Mouse (Mus musculus): Measurements from ENCODE around the gene Aldh1a1. TPM values are rescaled to one million over a fixed set of nuclear protein-coding genes. Genes with fewer than 3 reads are reported as not detected.

Aldh1a1 gene
- total RNA-seq, 2 experiments from 2014 or later, result 5.9 to 7.4 TPM

DNA sequence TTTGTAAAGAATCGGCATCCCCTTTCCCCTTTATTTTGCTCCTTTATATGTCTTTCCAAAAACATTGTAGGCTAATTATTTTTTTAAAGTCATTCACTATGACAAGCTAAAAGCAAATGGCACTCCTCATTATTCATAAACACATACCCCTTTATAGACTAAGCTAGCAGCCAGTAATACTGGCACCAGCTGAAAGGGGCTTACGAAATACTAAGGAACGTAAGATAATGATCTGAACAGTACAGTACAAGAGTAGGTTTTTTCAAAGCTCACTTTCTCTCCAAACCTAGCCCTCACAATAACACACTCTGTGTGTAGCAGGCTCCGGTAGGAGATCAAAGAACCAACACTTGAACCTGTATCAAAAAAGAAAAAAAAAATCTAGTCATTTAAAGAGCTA lies 64.7 kb downstream of the Aldh1a1 start:
- DNase-seq, result no peak

DNA sequence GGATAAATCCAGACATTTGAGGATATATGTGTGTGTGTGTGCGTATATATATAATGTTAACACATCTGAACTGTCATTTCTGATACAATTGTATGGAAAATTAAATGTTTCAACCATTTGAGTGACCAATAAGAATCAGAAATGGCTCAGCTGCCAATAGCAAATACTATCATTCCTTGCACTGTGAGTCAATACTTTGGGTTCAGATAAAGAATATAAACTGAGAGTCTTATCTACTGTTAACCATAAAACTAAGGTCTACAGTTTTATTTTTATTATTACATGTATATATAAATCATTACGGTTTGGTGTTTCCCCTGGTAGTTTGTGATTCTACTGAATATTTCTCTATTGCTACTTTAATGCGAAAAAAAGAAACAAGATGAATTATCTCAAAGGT lies 65.6 kb downstream of the Aldh1a1 start:
- no peak for DNase-seq

DNA sequence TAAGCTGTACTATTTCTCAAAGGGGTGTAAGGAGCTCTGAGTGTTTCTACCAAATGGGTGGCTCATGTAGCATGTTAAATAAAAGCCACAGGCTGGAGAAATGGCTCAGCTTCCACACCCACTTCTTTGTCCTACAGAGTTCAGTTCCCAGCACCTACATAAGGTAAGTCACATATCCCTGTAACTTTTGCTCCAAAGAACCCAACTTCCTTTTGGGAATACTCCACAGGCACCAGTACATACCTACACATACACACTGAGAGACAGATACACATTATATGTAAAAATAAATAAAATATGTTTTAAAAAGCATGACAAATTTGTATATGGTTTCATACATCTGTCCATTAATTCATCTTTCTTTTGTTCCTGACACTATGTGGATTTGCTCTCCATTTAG lies 66.0 kb downstream of the Aldh1a1 start:
- DNase-seq, result no peak

DNA sequence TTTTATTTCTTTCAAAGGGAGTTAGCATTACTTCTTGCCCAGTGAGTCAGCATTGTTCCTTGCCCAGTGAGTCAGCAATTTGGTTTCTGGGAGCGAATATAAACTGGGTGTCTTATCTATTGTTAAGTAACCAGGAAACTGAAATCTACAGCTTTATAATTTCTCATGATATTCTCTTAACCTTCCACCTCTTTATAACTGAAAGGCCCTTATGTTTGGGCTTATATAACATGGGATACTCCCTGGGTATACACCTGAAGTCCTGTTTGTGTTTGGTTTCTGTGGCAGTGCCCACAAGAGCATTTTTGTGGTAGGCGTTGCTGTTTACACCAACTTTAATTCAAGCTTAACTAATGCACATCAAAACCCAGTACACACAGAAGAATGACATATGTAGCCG lies 66.4 kb downstream of the Aldh1a1 start:
- no peak for DNase-seq

DNA sequence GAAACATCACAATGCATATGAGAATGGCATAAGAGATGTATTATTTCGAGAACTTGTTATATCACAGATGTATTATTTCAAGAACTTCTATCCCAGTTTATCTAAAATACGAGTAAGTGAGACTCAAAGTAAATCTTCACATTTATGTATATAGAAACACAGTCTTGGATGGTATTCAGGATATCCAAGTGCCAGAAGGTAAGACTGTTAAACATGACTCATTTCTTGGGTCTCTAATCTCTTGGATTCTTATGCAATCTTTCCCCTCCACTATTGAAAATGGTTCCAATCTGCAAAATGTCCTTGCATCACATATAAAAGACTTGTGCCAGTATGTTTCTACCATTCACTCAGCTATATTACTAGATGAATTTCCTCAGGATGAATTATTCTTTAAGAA lies 67.4 kb downstream of the Aldh1a1 start:
- no peak for DNase-seq

DNA sequence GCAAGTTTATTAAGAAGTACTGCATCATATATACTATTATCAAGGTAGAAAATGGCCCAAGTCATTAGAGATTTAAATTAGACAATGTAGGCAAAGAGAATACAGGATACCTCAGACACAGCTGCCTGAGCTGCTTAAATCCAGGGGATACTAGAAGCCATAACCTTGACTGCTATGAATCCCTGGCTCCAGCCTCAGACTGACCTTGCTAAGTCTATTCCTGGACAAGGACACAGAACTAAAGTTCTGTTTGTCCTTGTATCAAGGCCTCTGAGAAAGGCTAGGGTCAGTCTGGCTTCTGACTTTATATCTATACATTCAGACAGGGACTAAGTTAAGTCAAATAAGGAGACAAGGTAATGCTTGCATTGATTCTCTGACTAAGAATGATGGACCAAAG lies 69.9 kb downstream of the Aldh1a1 start:
- DNase-seq, result no peak

DNA sequence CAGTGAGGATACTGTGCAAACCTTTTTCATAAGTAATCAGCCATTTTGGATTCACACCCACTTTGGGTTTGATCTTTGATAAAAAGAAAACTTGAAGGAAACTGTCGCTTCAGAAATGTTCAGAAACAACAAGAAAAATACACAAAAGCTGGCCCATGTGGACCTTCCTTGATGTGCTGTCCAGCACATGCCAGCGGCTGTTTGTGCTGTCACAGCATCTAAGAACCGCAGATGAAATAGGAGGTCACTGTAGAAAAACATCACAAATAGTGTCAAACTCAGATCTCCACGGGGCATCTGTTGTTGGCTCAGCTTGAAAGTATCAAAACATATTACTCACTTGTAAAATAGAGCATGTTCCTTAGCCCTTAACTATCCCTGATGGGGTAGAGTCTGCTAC lies 73.8 kb downstream of the Aldh1a1 start:
- DNase-seq, result no peak

DNA sequence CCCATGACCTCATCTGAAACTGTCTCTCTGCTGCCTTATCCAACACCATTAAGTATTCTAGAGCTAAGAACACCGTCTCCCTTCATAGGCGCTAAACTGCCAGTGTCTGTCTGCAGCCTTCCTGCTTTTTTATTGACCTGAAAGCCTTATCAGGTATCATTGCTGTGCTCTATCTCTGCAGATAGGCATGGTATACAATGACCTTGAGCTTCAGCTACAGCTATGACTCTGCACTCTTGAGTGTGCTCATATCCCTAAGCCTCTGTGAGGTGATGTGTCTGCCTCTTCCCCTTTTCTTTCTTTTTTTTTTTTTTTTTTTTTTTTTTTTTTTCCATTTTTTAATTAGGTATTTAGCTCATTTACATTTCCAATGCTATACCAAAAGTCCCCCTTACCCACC lies 74.5 kb downstream of the Aldh1a1 start:
- DNase-seq, result no peak

DNA sequence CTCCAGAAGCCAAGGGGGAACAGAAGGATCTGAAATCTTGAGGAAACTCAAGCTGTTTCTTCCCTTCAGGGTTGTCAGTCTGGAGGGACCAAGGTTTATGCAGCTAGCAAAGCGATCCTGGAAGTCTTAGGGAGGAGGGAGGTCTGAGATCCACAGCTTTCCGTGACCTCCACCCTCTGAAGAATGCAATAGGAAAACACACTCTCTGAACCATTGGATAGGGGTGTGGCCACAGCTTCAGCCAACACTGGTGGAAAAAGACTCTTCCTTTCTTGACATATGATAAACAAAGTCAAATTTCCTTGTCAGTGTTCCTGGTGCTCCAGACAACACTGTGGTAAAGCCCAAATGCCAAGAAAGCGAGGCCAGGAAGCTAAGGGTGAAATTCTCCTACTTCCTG lies 84.5 kb downstream of the Aldh1a1 start:
- DNase-seq, result no peak

DNA sequence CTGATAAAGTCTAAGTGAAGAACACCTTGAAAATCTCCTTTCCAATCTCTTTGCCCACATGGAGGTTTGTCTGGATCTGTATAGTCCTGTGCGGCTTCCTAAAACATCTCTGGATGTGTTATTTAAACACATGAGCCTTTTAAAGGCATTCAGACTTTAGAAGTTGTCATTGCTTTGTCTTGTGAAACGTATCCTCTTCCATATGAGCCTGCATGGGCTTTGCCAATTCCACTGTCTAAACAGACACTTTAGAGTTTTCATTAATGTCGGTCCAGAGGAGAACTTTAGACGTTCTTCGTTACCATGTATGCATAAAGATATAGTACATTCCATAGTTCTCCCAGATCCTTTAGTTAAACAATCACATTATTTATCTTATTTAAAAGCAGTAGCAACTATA lies 84.9 kb downstream of the Aldh1a1 start:
- no peak for DNase-seq

DNA sequence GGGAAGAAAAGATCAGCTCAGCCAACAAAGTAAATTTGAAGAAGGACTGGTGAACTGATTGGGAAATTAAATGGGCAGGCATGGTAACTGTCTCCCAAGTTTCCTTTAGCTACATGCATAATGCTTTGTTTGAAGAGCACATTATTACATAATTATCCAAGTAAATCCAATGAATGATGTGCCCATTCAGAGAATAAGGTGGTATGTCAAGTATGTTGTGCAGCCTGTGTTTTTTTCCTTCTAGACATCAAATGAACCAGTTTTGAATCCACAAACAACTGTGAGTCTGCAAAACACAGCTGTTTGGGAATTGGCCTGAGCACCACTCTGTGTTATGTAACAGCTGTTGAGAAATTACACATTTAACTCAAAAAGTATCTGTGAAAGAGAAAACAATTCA lies 107.4 kb downstream of the Aldh1a1 start:
- DNase-seq, result no peak

DNA sequence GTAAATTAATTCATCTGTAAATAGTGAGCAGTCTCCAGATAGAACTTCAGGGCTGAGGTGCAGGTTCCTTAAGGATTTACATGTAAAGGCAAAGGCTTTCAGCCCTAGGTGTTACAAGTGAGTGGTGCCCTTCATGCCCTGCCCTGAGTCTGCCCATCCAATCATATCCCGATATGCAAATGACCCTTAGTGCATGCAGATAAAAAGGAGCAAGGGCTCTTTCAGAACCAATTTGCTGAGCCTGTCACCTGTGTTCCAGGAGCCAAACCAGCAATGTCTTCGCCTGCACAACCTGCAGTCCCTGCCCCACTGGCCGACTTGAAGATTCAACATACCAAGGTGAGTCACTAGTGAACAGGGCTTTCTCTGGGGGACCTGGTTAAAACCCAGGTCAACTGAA lies 109.2 kb downstream of the Aldh1a1 start:
- peak; percentile 7 for DNase-seq

DNA sequence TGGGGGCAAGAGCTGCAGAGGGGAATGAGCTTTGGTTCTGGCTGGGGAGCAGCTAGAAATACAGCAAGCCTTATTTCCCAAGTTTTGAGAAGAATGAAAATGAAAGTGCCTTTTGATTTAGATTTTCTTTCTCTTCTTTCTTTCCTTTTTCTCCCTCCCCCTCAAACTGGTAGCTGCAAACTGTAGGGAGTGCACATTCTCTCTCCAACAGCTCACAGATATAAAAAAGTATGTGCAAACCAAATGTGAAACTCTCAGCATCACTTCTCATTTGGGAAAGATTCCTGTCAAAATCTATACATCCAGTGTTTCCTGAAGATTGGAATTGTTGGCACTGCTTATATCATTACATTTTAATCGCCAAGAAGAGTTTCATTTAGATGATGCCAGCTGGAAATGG lies 110.7 kb downstream of the Aldh1a1 start:
- DNase-seq, result no peak

DNA sequence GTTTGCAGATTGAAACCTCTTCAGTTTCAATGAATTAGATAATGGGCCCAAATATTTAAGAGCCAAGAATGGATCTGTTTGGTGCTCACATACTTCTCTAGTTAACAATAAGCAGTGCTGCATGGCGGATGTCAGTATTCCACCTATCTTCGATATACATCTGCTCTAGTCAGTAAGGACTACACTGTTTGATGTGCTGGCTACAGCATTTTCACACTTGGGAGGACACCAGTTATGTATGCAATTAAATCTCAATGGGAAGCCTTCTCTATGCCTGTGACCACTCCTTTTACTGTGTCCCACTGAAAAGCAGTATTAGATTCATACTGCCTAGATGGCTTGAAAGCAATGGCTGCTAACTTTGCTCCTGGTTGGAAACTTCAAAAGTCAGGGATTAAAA lies 111.4 kb downstream of the Aldh1a1 start:
- no peak for DNase-seq

DNA sequence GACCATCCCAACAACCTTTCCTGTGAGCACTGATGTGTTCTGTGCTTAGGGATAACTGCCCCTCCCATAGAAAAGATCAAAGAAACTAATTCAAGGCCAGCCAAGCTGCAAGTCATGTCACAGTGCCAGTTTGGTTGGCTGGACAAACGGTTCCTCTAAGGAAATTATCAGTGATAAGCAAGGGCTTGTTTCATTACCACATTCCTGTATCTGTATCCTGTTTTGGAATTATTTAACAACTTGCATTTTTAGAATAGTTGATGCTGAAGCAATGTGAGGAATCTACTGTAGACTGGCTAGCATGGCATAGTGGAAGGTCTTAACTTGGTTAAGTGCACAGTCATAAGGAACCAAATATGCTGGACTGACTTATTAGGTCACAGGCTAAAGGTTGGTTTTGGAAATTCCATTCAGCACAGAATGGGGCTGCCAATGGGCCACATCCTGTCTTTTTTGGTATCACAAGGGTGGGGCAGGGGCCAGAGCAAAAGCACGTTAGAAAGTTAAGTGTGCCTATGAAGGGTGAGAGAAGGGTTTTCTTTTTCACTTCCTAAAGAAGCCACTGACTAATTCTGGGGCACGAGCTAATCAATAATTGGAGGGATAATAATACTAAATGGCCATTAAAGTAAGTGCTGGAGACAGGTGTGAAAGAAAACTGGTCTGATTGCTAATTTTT lies 121.9 kb downstream of the Aldh1a1 start:
- no peak for DNase-seq

DNA sequence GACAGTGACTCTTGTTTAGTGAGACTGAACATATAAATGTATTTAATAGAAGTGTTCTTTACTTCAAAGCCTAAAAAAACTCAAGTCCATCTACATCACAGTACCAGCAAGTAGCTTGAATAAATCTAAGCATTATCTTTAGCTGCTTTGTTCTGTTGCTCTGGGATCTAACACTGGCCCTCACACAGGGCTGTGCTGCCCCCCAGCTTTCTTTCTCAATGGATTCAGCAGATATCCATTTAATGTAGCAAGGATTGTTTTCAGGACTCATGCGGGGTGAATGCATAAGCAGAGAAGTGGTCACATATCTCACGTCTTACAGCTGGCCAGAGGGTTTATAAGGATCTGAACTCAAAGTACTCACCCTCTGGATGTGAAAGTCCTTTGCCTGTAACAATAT lies 129.9 kb downstream of the Aldh1a1 start:
- DNase-seq, result no peak

DNA sequence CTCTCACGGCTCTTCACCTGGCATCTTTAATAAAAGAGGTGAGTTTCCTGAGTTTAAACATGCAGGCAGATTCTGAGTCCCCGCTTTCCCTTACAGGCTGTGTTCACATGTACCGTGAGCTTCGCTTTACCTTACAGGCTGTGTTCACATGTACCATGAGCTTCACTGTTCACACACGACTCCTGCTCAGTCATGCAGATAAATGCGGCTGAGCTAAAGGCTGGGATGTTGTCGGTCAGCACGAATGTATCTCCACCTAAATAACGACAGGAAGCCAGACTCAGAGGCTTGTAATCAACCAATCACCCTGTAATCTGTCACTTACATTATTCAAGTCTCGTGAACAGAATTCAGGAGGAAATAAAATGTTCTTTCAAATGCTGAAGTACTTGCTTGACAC lies 130.9 kb downstream of the Aldh1a1 start:
- DNase-seq, result no peak

DNA sequence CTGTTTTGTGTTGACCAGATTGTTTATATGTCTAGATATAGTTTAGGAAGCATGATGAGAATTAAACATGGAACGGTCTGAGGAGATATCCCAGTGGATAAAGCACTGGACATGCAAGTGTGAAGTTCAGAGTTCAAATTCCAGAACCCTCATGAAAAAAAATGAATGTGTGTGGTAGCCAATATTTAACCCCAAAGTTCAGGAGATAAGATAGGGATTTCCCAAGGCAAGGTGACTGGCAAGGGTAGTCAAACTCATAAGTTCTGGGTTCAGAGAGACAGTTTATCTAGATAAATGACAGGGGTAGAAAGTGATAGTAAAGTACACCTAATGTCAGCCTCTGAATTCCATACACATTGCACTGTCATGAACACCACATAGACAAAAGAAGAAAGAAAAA lies 138.5 kb downstream of the Aldh1a1 start:
- no peak for DNase-seq

DNA sequence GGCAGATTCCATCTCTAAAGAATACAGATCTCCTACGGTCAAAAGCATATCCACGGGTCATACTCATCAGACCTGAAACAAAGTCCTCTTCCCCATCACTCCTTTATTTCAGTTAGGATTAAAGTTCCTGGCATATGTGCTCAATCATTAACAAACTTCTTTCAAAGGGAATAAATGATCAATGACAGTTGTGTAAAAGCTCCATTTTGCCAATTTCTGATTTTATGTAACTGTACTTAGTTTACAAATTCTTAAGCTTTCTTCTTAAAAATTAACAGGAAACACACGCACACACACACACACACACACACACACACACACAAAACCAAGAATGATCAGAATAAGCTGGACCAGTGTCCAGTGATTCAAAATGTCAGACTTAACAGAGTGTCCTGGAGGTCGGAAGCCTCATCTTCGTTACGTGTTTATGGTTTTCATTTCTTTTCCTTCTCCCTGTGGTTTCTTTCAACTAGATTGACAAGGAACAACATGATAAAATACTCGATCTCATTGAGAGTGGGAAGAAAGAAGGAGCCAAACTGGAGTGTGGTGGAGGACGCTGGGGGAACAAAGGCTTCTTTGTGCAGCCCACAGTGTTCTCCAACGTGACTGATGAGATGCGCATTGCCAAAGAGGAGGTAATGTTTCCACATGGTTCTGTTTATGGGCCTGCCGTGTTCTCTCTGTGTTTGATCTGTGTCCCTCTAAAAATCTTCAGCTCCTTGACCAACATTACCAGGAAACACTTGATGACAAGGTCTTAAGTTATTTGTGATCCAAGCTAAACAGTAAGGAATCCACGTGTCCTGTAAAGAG lies 141.6 kb downstream of the Aldh1a1 start:
- DNase-seq, result peak; percentile 12

DNA sequence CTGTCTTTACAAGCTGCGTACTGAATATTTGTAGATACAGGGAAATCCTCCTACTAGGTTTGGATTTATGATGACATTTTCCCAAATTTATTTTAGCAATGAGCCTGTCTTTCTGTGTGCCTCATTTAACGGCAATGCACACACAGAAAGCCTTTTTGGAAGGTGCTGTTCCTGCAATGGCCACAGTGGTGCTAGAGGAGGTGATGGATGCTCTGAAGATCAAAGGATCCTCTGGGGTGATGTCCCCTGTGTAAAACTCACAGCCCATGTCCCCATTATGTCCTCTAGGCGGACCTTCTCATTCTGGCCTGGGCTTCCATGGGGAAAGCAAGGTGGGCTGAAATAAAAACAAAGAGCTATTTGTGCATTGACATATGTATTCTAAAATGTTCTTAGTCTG lies 151.8 kb downstream of the Aldh1a1 start:
- DNase-seq, result no peak

DNA sequence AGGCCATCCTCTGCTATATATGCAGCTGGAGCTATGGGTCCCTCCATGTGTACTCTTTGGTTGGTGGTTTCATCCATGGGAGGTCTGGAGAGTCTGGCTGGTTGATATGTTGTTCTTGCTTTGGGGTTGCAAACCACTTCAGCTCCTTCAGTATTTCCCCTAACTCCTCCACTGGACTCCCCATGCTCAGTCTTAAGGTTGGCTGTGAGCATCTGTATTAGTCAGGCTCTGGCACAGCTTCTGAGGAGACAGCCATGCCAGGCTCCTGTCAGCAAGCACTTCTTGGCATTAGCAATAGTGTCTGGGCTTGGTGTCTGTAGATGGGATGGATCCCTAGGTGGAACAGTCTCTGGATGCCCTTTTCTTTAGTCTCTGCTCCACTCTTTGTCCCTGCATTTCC lies 155.0 kb downstream of the Aldh1a1 start:
- DNase-seq, result peak; percentile 20

DNA sequence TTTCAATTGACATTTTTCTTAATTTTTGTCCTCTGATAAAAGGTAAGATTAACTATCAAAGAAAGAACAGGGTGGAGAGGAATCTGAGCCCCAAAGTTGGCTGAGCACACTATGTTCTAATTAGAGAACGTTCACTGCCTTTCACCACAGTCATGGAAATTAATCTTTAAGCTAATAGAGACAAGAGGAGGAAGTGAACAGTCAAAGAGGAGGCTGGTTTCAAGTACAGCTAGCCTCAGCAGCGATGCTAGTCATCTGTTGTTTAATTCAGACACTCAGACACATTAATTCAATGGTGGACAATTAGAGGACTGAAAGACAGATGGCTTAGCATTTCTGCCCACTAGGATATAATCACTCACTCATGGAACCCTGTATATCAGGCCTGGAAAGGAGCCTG lies 157.5 kb downstream of the Aldh1a1 start:
- DNase-seq, result no peak

DNA sequence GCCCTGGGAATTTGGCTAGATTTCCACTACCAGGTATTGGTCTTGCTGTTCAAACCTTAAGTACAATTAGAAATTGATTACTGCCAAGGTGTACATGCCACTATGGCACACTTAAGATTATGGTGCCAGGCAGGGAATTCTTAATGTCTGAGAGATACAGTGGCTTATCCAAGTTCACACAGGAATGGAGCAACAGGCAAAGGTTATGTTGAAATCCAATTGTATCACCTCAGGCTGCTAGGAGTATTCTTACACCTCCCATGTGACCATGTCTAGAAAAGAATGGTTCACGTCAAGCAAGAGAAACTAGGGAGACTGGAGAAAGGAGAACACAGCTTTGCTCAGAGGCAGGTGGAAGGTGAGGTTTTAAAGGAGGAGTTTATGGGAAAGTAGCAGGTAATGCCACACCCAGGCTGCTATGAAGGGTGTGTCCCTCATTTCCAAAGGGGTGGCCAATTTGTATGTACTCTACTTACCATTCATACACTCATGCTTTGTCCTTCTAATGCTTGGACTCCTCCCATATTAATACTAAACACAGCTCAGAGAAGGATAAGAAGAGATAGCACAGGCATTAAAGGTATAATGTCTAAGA lies 160.7 kb downstream of the Aldh1a1 start:
- no peak for DNase-seq
